Mouse (Mus musculus): ENCODE data around the gene Nfxl1. TPM values are rescaled to one million over a fixed set of nuclear protein-coding genes. Genes with fewer than 3 reads are reported as not detected.

Nfxl1 gene
- total and polyA plus RNA-seq, 2 experiments from 2014 or later: 4.3 to 6.3 TPM

GRCm38 (mm10) chr5:72513808-72514207 is 45.7 kb downstream of the Nfxl1 start:
- H3K9me3 ChIP-seq (replicated peaks; ENCODE audit: control insufficient read depth, low read length): no peaks in the 10 kb centered on the region
- 49% methylated on average over 5 of the region's 5 CpGs for WGBS
- ATAC-seq (ENCODE audit: insufficient read depth, low read depth) (peak; percentile 87), DNase-seq (ENCODE audit: low spot score) (peak; percentile 16)
- H3K27me3 ChIP-seq (ENCODE audit: control insufficient read depth, insufficient read depth, low read length): no peaks in the 10 kb centered on the region
- TF ChIP-seq CTCF (IDR thresholded peaks at IDR 0.05; ENCODE audit: low read depth) (no peak), EP300 (IDR thresholded peaks at IDR 0.05; ENCODE audit: low read depth) (no peak)
- H3K9ac ChIP-seq (replicated peaks; ENCODE audit: low read depth, low read length): no peak overlapping the region
- no peak overlapping the region for H3K4me2 ChIP-seq (ENCODE audit: low read depth, low read length)
- no peaks in the 10 kb centered on the region for H3K4me1 ChIP-seq (ENCODE audit: control insufficient read depth, insufficient read depth)
- peaks cover 37% of the 10 kb centered on the region for H3K36me3 ChIP-seq (replicated peaks; ENCODE audit: control insufficient read depth, insufficient read depth, low read length)
- H3K27ac ChIP-seq (ENCODE audit: low read depth): peak overlapping the region; percentile 39; the same call in 1 of the 2 replicates
- no peak overlapping the region for H3K4me3 ChIP-seq (ENCODE audit: low read depth, low read length)

- DNase-seq (ENCODE audit: low spot score) (peak; percentile 79), ATAC-seq (ENCODE audit: insufficient read depth, low read depth) (no peak)
- no peak overlapping the region for H3K9ac ChIP-seq (replicated peaks; ENCODE audit: low read depth, low read length)
- H3K9me3 ChIP-seq (replicated peaks; ENCODE audit: control insufficient read depth, low read length): no peaks in the 10 kb centered on the region
- no peaks in the 10 kb centered on the region for H3K36me3 ChIP-seq (replicated peaks; ENCODE audit: control insufficient read depth, insufficient read depth, low read length)
- H3K4me2 ChIP-seq (ENCODE audit: low read depth, low read length): no peak overlapping the region
- H3K27ac ChIP-seq (ENCODE audit: low read depth): no peak overlapping the region
- peaks cover 11% of the 10 kb centered on the region for H3K4me1 ChIP-seq (ENCODE audit: control insufficient read depth, insufficient read depth)
- H3K27me3 ChIP-seq (ENCODE audit: control insufficient read depth, insufficient read depth, low read length): no peaks in the 10 kb centered on the region
- no peak overlapping the region for H3K4me3 ChIP-seq (ENCODE audit: low read depth, low read length)
- 62% methylated on average over 5 of the region's 5 CpGs for WGBS
- TF ChIP-seq CTCF (IDR thresholded peaks at IDR 0.05; ENCODE audit: low read depth) (peak; percentile 66), EP300 (IDR thresholded peaks at IDR 0.05; ENCODE audit: low read depth) (no peak)
Measured at GRCm38 (mm10) chr5:72505740-72506139, 53.7 kb downstream of the Nfxl1 start.

GRCm38 (mm10) chr5:72503531-72504523 is 55.7 kb downstream of the Nfxl1 start, which contains the start of gene Corin:
TSS of gene Corin (minus strand) at chr5:72504473.
- H3K4me3 ChIP-seq (ENCODE audit: low read depth, low read length): peak within 1 kb of the TSS; percentile 61
- H3K9ac ChIP-seq (replicated peaks; ENCODE audit: low read depth, low read length): peak within 1 kb of the TSS; percentile 68
- H3K4me2 ChIP-seq (ENCODE audit: low read depth, low read length): peak within 1 kb of the TSS; percentile 73
- under 1% methylated on average over 63 of the region's 64 CpGs for WGBS
- peak; percentile 39 for ATAC-seq (ENCODE audit: insufficient read depth, low read depth)
- DNase-seq (ENCODE audit: low spot score): peak; percentile 50
- H3K4me1 ChIP-seq (ENCODE audit: control insufficient read depth, insufficient read depth): peaks cover 17% of the 10 kb centered on the region
- no peaks in the 10 kb centered on the region for H3K36me3 ChIP-seq (replicated peaks; ENCODE audit: control insufficient read depth, insufficient read depth, low read length)
- no peak for TF ChIP-seq EP300 (IDR thresholded peaks at IDR 0.05; ENCODE audit: low read depth)
- TF ChIP-seq CTCF (IDR thresholded peaks at IDR 0.05; ENCODE audit: low read depth): no peak
- no peaks in the 10 kb centered on the region for H3K9me3 ChIP-seq (replicated peaks; ENCODE audit: control insufficient read depth, low read length)
- H3K27me3 ChIP-seq (ENCODE audit: control insufficient read depth, insufficient read depth, low read length): no peaks in the 10 kb centered on the region
- H3K27ac ChIP-seq (ENCODE audit: low read depth): peak within 1 kb of the TSS; percentile 86

- Histone ChIP-seq H3K4me1 (ENCODE audit: control insufficient read depth, insufficient read depth) (peaks cover 28% of the 10 kb centered on the region), H3K27ac (ENCODE audit: low read depth) (peak overlapping the region; percentile 86), H3K9me3 (replicated peaks; ENCODE audit: control insufficient read depth, low read length) (no peaks in the 10 kb centered on the region), H3K36me3 (replicated peaks; ENCODE audit: control insufficient read depth, insufficient read depth, low read length) (no peaks in the 10 kb centered on the region), H3K9ac (replicated peaks; ENCODE audit: low read depth, low read length) (peak overlapping the region; percentile 68), H3K4me3 (ENCODE audit: low read depth, low read length) (peak overlapping the region; percentile 61), H3K27me3 (ENCODE audit: control insufficient read depth, insufficient read depth, low read length) (no peaks in the 10 kb centered on the region), H3K4me2 (ENCODE audit: low read depth, low read length) (peak overlapping the region; percentile 73)
- 30% methylated on average over 8 of the region's 8 CpGs for WGBS
- no peak for TF ChIP-seq EP300 (IDR thresholded peaks at IDR 0.05; ENCODE audit: low read depth)
- TF ChIP-seq CTCF (IDR thresholded peaks at IDR 0.05; ENCODE audit: low read depth): no peak
- DNase-seq (ENCODE audit: low spot score): peak; percentile 55
- 0 out of 2 replicates have a peak, but pooled peaks have one; percentile 1 for ATAC-seq (ENCODE audit: insufficient read depth, low read depth)
Measured at GRCm38 (mm10) chr5:72502778-72503177, 56.7 kb downstream of the Nfxl1 start.

GRCm38 (mm10) chr5:72501763-72502162 is 57.7 kb downstream of the Nfxl1 start:
- peak overlapping the region; percentile 61 for H3K4me3 ChIP-seq (ENCODE audit: low read depth, low read length)
- TF ChIP-seq CTCF (IDR thresholded peaks at IDR 0.05; ENCODE audit: low read depth) (no peak), EP300 (IDR thresholded peaks at IDR 0.05; ENCODE audit: low read depth) (peak; percentile 61; the same call in 1 of the 2 replicates)
- 20% methylated on average over 3 of the region's 3 CpGs for whole genome bisulfite sequencing
- peak overlapping the region; percentile 73 for H3K4me2 ChIP-seq (ENCODE audit: low read depth, low read length)
- DNase-seq (ENCODE audit: low spot score) (peak; percentile 51), ATAC-seq (ENCODE audit: insufficient read depth, low read depth) (peak; percentile 67)
- H3K4me1 ChIP-seq (ENCODE audit: control insufficient read depth, insufficient read depth): peaks cover 38% of the 10 kb centered on the region
- H3K9ac ChIP-seq (replicated peaks; ENCODE audit: low read depth, low read length): 0 out of 2 replicates have a peak overlapping the region, but pooled peaks have one; percentile 68
- H3K9me3 ChIP-seq (replicated peaks; ENCODE audit: control insufficient read depth, low read length): no peaks in the 10 kb centered on the region
- H3K27me3 ChIP-seq (ENCODE audit: control insufficient read depth, insufficient read depth, low read length): no peaks in the 10 kb centered on the region
- H3K36me3 ChIP-seq (replicated peaks; ENCODE audit: control insufficient read depth, insufficient read depth, low read length): no peaks in the 10 kb centered on the region
- peak overlapping the region; percentile 86 for H3K27ac ChIP-seq (ENCODE audit: low read depth)

All from heart, postnatal 0 days (tissue).